Mouse (Mus musculus): ENCODE measurements around the gene Brd3.
"Not testable (repeated sequence)": the region's sequence is repeated elsewhere in the genome, so short reads cannot be mapped to it uniquely, and the experiment has no call there.

Gene Brd3

GRCm38 (mm10) chr2:27514639-27515328 is 7.3 kb upstream of the Brd3 start, which contains the start of gene Wdr5:
TSS of gene Wdr5 (plus strand) at chr2:27515157.
- in situ Hi-C loops (cut with MboI; ENCODE audit: low pct_unique_long_range_greater_than_20kb in 1 of 2, low sequenced_read_pairs in 2 of 2, unreplicated experiment in 1 of 2), result no loop called here

- in situ Hi-C loops (cut with MboI; ENCODE audit: low pct_unique_long_range_greater_than_20kb in 1 of 2, low sequenced_read_pairs in 2 of 2, unreplicated experiment in 1 of 2), result no loop called here
Measured at GRCm38 (mm10) chr2:27513861-27514260, 6.4 kb upstream of the Brd3 start.

DNA sequence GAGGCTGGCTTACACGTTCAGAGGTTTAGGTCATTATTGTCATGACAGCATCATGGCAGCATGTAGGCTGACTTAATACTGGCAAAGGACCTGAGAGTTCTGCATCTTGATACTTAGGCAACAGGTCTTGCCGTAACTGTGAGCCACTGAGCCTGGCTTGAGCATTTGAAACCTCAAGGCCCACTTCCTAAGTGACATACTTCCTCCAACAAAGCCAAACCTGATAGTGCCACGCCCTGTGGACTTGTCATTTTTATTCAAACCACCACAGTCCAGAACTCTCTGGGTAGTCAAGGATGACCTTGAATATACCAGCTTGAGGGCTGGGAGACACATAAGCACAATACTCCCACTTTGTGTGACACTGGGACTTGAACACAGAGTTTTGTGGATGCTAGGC is 5.4 kb upstream of the Brd3 start:
- in situ Hi-C loops (cut with MboI; ENCODE audit: low pct_unique_long_range_greater_than_20kb in 1 of 2, low sequenced_read_pairs in 2 of 2, unreplicated experiment in 1 of 2), result no loop called here

DNA sequence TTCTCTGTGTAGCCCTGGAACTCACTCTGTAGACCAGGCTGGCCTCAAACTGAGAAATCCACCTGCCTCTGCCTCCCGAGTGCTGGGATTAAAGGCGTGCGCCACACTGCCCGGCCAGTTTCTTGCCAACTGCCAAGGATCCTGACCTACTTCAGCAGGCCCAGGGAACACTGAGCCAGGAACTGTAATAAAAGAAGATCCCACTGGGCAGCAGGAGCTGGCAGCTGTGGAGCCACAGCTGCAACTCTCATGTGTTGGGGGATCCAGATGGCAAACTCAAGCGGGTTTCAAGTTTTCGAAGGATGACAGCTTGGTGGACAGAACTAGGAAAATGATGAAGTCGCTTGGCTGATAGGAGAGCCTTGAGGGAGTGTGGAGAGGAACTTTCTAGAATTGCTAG is 3.2 kb upstream of the Brd3 start:
- in situ Hi-C loops (cut with MboI; ENCODE audit: low pct_unique_long_range_greater_than_20kb in 1 of 2, low sequenced_read_pairs in 2 of 2, unreplicated experiment in 1 of 2), result no loop called here

DNA sequence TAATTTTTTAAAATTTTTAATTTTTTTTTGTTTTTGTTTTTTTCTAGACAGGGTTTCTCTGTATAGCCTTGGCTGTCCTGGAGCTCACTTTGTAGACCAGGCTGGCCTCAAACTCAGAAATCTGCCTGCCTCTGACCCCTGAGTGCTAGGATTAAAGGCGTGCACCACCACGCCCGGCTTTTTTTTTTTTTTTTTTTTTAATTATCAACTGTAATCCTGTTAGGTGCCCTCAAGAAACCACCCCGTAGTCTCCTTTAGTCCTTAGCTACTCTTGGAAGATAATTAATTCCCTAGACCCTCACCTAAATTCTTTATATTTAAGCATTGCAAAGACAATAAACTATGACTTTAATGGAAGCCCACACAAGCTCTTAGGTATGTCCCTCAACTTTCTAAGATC is 804 bp downstream of the Brd3 start:
- in situ Hi-C loops (cut with MboI; ENCODE audit: low pct_unique_long_range_greater_than_20kb in 1 of 2, low sequenced_read_pairs in 2 of 2, unreplicated experiment in 1 of 2), result not testable (repeated sequence)

GRCm38 (mm10) chr2:27505539-27505938 is 1.9 kb downstream of the Brd3 start:
- in situ Hi-C loops (cut with MboI; ENCODE audit: low pct_unique_long_range_greater_than_20kb in 1 of 2, low sequenced_read_pairs in 2 of 2, unreplicated experiment in 1 of 2), result no loop called here

- in situ Hi-C loops (cut with MboI; ENCODE audit: low pct_unique_long_range_greater_than_20kb in 1 of 2, low sequenced_read_pairs in 2 of 2, unreplicated experiment in 1 of 2), result no loop called here
Measured at GRCm38 (mm10) chr2:27504113-27504885, 3.2 kb downstream of the Brd3 start.

- in situ Hi-C loops (cut with MboI; ENCODE audit: low pct_unique_long_range_greater_than_20kb in 1 of 2, low sequenced_read_pairs in 2 of 2, unreplicated experiment in 1 of 2), result no loop called here
Measured at GRCm38 (mm10) chr2:27496391-27497028, 11.0 kb downstream of the Brd3 start.

- in situ Hi-C loops (cut with MboI; ENCODE audit: low pct_unique_long_range_greater_than_20kb in 1 of 2, low sequenced_read_pairs in 2 of 2, unreplicated experiment in 1 of 2), result no loop called here
Measured at GRCm38 (mm10) chr2:27493971-27494370, 13.5 kb downstream of the Brd3 start.

- in situ Hi-C loops (cut with MboI; ENCODE audit: low pct_unique_long_range_greater_than_20kb in 1 of 2, low sequenced_read_pairs in 2 of 2, unreplicated experiment in 1 of 2), result no loop called here
Measured at GRCm38 (mm10) chr2:27490939-27491338, 16.5 kb downstream of the Brd3 start.

DNA sequence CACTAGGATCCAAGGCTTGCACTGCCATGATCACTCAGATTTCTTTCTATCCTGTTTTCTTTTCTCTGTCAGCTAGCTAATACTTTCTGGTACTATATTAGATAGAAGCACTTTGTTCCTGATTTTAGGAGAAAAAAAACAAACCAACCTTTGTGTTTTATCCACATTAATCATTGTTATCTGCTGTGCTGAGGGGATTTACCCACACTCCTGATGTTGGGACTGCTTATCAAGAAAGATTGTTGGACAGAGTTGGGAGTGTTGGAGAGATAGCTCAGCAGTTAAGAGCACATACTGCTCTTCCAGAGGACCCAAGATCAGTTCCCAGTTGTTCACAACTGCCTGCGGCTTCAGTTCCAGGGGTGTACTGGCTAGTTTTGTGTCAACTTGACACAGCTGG is 19.1 kb downstream of the Brd3 start:
- in situ Hi-C loops (cut with MboI; ENCODE audit: low pct_unique_long_range_greater_than_20kb in 1 of 2, low sequenced_read_pairs in 2 of 2, unreplicated experiment in 1 of 2), result no loop called here

- in situ Hi-C loops (cut with MboI; ENCODE audit: low pct_unique_long_range_greater_than_20kb in 1 of 2, low sequenced_read_pairs in 2 of 2, unreplicated experiment in 1 of 2), result no loop called here
Measured at GRCm38 (mm10) chr2:27487336-27488049, 20.0 kb downstream of the Brd3 start.

- in situ Hi-C loops (cut with MboI; ENCODE audit: low pct_unique_long_range_greater_than_20kb in 1 of 2, low sequenced_read_pairs in 2 of 2, unreplicated experiment in 1 of 2), result no loop called here
Measured at GRCm38 (mm10) chr2:27486725-27487124, 20.7 kb downstream of the Brd3 start.

- in situ Hi-C loops (cut with MboI; ENCODE audit: low pct_unique_long_range_greater_than_20kb in 1 of 2, low sequenced_read_pairs in 2 of 2, unreplicated experiment in 1 of 2), result no loop called here
Measured at GRCm38 (mm10) chr2:27482265-27482861, 25.1 kb downstream of the Brd3 start.

DNA sequence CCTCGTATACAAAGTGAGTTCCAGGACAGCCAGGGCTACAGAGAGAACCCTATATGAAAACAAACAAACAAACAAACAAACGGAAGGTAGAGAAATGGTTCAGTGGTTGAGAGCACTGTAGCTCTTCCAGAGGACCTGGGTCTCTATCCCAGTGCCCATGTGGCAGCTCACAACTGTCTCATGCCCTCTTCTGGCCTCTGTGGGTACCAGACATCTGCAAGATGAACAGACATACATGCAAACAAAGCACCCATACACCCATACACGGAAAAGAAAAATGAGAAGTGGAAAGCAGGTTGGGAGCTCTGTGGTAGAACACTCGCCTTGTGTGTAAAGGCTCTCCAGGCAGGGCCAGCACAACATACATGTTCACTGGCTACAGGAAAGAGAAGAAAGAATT is 27.1 kb downstream of the Brd3 start:
- in situ Hi-C loops (cut with MboI; ENCODE audit: low pct_unique_long_range_greater_than_20kb in 1 of 2, low sequenced_read_pairs in 2 of 2, unreplicated experiment in 1 of 2), result no loop called here

DNA sequence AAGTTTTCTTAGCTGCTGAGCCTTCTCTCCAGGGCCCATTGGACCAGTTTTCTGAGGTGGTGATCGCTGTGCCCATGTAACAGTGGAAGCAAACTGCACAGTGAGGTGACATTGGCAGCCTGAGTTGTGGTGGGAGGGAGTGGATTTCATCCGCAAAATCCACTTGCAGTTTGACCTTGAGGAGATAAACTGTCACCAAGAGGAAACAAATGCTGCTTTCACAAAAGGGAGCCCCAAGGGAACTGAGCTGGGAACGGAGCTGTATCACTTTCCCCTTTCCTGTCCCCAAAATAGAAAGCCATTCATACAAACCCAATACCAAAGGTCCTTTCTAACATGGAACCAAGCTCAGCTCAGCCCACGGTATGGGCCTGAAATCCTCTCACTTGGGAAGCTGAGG is 27.6 kb downstream of the Brd3 start:
- in situ Hi-C loops (cut with MboI; ENCODE audit: low pct_unique_long_range_greater_than_20kb in 1 of 2, low sequenced_read_pairs in 2 of 2, unreplicated experiment in 1 of 2), result no loop called here

GRCm38 (mm10) chr2:27476303-27477192 is 30.9 kb downstream of the Brd3 start:
- in situ Hi-C loops (cut with MboI; ENCODE audit: low pct_unique_long_range_greater_than_20kb in 1 of 2, low sequenced_read_pairs in 2 of 2, unreplicated experiment in 1 of 2), result no loop called here

Measured in mouse embryonic stem cell (cell line).